Mouse (Mus musculus) embryonic fibroblast, embryonic 13.5 days (primary cell): ENCODE data around the gene 4933427I04Rik.

Experiments
- CTCF ChIP-seq: IDR thresholded peaks from 2 replicates; pipeline ENCODE4 v1.5.1; 2011; ENCODE audit warnings: mild to moderate bottlenecking, control low read depth, low read length, moderate library complexity, borderline replicate concordance; ENCODE audit not compliant: insufficient read depth
- POLR2A ChIP-seq: IDR thresholded peaks from 2 replicates; pipeline ENCODE4 v1.6.1; 2011; ENCODE audit warnings: low read depth, mild to moderate bottlenecking, control low read depth, low read length, moderate library complexity

DNA sequence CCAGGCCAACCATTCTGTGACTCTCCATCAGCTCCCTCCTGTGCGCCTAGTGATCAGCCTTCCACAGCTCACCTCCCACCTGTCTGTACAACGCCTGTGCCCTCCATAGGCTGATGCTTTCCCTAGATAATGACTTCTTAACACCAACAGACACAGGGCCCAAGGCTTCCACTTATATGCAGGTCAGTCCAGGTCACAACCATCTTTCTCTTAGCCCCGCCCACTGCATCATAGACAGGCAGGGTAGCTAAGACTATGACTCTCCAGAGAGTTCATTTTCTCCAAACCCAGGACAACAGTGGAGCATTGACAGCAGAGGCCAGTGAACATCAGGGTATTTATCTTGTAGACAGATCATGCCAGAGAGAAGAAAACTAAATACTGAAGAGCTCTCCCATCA, at the start of gene 4933427I04Rik:
- no peak for TF ChIP-seq CTCF
- no peak for TF ChIP-seq POLR2A
